Mouse (Mus musculus) MEL (cell line): ENCODE data around the gene Gdf1.

ENCODE experiments used
- CTCF ChIP-seq, 3 experiments: IDR thresholded peaks in 2 of 3; conservative IDR thresholded peaks in 1 of 3; 2 replicates each; pipeline ENCODE4 v1.5.1; 2011 to 2012; ENCODE audit warnings: low read length in 3 of 3, low read depth in 2 of 3, mild to moderate bottlenecking in 2 of 3, improper control_type of control experiment in 1 of 3, inconsistent platforms in 1 of 3, mixed read lengths in 1 of 3, moderate library complexity in 1 of 3; ENCODE audit not compliant: control insufficient read depth in 1 of 3, insufficient read depth in 1 of 3, poor library complexity in 1 of 3, severe bottlenecking in 1 of 3
- EP300 ChIP-seq, 2 experiments: IDR thresholded peaks; 2 replicates each; pipeline ENCODE4 v1.6.1; 2011; ENCODE audit warnings: improper control_type of control experiment in 2 of 2, low read length in 2 of 2, low read depth in 1 of 2, mild to moderate bottlenecking in 1 of 2
- GATA1 ChIP-seq: IDR thresholded peaks from 2 replicates; pipeline ENCODE4 v1.6.1; 2011; ENCODE audit warnings: low read depth, low read length, improper control_type of control experiment
- KAT2A ChIP-seq: conservative IDR thresholded peaks from 2 replicates; pipeline ENCODE4 v1.6.1; 2012; ENCODE audit warnings: low read depth, low read length, improper control_type of control experiment, inconsistent platforms
- MAFK ChIP-seq: IDR thresholded peaks from 2 replicates; pipeline ENCODE4 v1.6.1; 2011; ENCODE audit warnings: low read depth, mild to moderate bottlenecking, low read length, improper control_type of control experiment, borderline replicate concordance
- MYB ChIP-seq: IDR thresholded peaks from 2 replicates; pipeline ENCODE4 v1.6.1; 2011; ENCODE audit warnings: mild to moderate bottlenecking, low read depth, low read length, improper control_type of control experiment
- POLR2A ChIP-seq, 2 experiments: IDR thresholded peaks; 2 replicates each; pipeline ENCODE4 v1.6.1; 2011 to 2012; ENCODE audit warnings: low read length in 2 of 2, mild to moderate bottlenecking in 2 of 2, control low read depth in 1 of 2, improper control_type of control experiment in 1 of 2, low read depth in 1 of 2, moderate library complexity in 1 of 2; ENCODE audit not compliant: control insufficient read depth in 1 of 2, insufficient read depth in 1 of 2, poor library complexity in 1 of 2
- SMC3 ChIP-seq: IDR thresholded peaks from 2 replicates; pipeline ENCODE4 v1.6.1; 2011; ENCODE audit warnings: low read depth, low read length, improper control_type of control experiment
- TBP ChIP-seq: IDR thresholded peaks from 2 replicates; pipeline ENCODE4 v1.8.0; 2011; ENCODE audit warnings: low read depth, low read length, improper control_type of control experiment
- TCF12 ChIP-seq: IDR thresholded peaks from 2 replicates; pipeline ENCODE4 v1.6.1; 2014; ENCODE audit warnings: low read depth, mild to moderate bottlenecking, inconsistent platforms, low read length, improper control_type of control experiment, moderate library complexity
- UBTF ChIP-seq: IDR thresholded peaks from 2 replicates; pipeline ENCODE4 v1.6.1; 2012; ENCODE audit warnings: low read depth, mild to moderate bottlenecking, inconsistent platforms, low read length, improper control_type of control experiment, moderate library complexity, borderline replicate concordance; ENCODE audit not compliant: insufficient read depth
- USF1 ChIP-seq: IDR thresholded peaks from 2 replicates; pipeline ENCODE4 v1.6.1; 2014; ENCODE audit warnings: low read depth, mild to moderate bottlenecking, inconsistent platforms, low read length, improper control_type of control experiment, moderate library complexity
- USF2 ChIP-seq, 2 experiments: IDR thresholded peaks; 2 replicates each; pipeline ENCODE4 v1.6.1; 2011 to 2012; ENCODE audit warnings: improper control_type of control experiment in 2 of 2, low read length in 2 of 2, borderline replicate concordance in 1 of 2, inconsistent platforms in 1 of 2, low read depth in 1 of 2, mild to moderate bottlenecking in 1 of 2; ENCODE audit not compliant: insufficient read depth in 1 of 2
- ZNF384 ChIP-seq: IDR thresholded peaks from 2 replicates; pipeline ENCODE4 v1.6.1; 2012; ENCODE audit warnings: low read depth, mild to moderate bottlenecking, inconsistent platforms, low read length, improper control_type of control experiment

DNA sequence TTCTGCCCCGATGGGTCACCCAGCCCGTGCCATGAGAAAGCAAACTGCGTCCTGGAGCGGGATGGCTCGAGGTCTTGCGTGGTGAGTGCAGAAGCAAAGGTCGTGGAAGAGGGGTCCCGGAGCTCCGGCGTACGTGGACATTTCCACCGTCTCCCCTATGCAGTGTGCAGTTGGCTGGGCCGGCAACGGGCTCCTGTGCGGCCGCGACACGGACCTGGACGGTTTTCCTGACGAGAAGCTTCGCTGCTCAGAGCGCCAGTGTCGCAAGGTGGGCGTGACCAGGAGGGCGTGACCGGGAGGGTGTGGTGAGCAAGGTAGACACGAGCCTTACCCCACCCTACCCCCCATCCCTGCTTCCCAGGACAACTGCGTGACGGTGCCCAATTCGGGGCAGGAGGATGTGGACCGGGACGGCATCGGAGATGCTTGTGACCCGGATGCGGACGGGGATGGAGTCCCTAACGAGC is 46.7 kb downstream of the Gdf1 start:
- TF ChIP-seq USF1 (no peak), CTCF (IDR thresholded peaks at IDR 0.05 in 2 of 3, conservative IDR thresholded peaks at IDR 0.05 in 1 of 3; ENCODE audit: control insufficient read depth in 1 of 3, insufficient read depth in 1 of 3, low read depth in 2 of 3, low read length in 3 of 3, poor library complexity in 1 of 3, severe bottlenecking in 1 of 3) (no peak), KAT2A (no peak), USF2 (IDR thresholded peaks at IDR 0.05; ENCODE audit: borderline replicate concordance in 1 of 2, insufficient read depth in 1 of 2, low read depth in 1 of 2, low read length in 2 of 2) (no peak), SMC3 (no peak), POLR2A (IDR thresholded peaks at IDR 0.05; ENCODE audit: control insufficient read depth in 1 of 2, insufficient read depth in 1 of 2, low read depth in 1 of 2, low read length in 2 of 2, poor library complexity in 1 of 2) (no peak), ZNF384 (no peak), GATA1 (no peak), TCF12 (no peak), EP300 (IDR thresholded peaks at IDR 0.05; ENCODE audit: low read depth in 1 of 2, low read length in 2 of 2) (no peak), MAFK (no peak), MYB (no peak), UBTF (no peak), TBP (no peak)
